Mouse (Mus musculus): ENCODE measurements at regions not wholly inside any gene's neighbourhood (a gene's known extent, or its start where the extent isn't known, plus 50 kb on each side); places are given as distances from the start of the nearest gene placed in this dataset.

DNA sequence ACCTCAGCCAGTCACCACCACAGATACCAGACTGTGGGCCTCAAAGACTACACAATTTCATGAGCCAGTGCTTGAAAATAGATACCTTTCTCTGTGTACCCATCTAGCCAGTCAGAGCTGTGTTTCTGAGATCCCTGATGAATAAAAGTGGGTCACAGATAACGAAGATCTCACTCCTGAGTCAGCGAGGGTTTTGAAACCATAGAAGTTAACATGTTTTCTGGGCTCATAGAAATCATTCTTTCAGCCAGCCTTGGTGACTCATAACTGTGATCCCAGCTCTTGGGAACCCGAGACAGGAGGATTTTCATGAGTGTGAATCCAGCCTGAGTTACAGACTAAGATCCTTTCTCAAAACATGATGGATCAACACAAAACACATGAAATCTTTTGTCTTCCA is 118.1 kb downstream of the Gm11077 start:
- no peak for TF ChIP-seq NRF1 (IDR thresholded peaks at IDR 0.05; ENCODE audit: insufficient read depth, low read depth, low read length, poor library complexity, severe bottlenecking)
- no peak for TF ChIP-seq CTCF (IDR thresholded peaks at IDR 0.05 in 2 of 3, conservative IDR thresholded peaks at IDR 0.05 in 1 of 3; ENCODE audit: control insufficient read depth in 1 of 3, insufficient read depth in 1 of 3, low read depth in 2 of 3, low read length in 3 of 3, poor library complexity in 1 of 3, severe bottlenecking in 1 of 3)
- no peak for TF ChIP-seq POLR2A (IDR thresholded peaks at IDR 0.05; ENCODE audit: control insufficient read depth in 1 of 2, insufficient read depth in 1 of 2, low read depth in 1 of 2, low read length in 2 of 2, poor library complexity in 1 of 2)
- TF ChIP-seq POLR2AphosphoS5 (IDR thresholded peaks at IDR 0.05; ENCODE audit: borderline replicate concordance, low read depth, low read length), result no peak
- no peak for TF ChIP-seq TBP (IDR thresholded peaks at IDR 0.05; ENCODE audit: low read depth, low read length)
- no peak for TF ChIP-seq EP300 (IDR thresholded peaks at IDR 0.05; ENCODE audit: low read depth in 1 of 2, low read length in 2 of 2)

Data from MEL (cell line).